Mouse (Mus musculus): ENCODE measurements around the gene Rps16.

The Rps16 gene

DNA sequence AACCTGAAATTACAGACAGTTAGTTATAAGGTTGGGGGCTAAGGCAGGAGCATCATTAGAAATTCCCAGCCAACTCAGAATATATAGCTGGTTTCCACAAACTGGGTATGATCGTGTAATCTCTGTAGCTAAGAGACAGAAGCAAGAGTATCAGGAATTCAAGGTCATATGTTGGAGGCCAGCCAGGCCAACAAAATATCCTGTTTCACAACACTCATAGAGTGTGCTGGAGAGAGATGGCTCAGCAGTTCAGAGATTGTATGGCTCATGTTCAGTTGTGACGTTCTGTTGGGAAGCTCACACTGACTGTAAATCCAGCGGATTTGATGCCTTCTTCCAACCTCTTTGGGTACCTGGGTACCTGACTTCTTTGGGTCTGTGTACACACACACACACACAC, 2.7 kb upstream of the Rps16 start:
- DNase-seq (ENCODE audit: low spot score in 2 of 2) = no peak

DNA sequence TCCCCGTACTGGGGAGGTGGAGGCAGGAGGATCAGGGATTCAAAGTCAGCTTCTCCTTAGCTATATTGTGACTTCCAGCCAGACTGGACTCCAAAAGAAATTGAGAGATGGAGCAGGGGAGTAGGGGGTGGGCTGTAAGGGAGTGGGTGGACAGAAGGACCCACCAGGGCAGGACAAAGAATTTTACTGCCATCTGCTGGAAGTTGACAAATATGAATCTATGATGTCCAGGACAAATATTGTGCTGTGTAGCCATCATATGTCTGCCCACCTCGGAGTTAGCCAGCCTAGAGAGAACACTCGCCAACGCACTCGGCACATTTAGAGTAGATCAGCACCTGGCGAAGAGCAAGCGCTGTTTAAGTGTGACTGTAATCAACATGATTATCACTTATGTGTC, 1.9 kb upstream of the Rps16 start:
- DNase-seq (ENCODE audit: low spot score in 2 of 2) = no peak

DNA sequence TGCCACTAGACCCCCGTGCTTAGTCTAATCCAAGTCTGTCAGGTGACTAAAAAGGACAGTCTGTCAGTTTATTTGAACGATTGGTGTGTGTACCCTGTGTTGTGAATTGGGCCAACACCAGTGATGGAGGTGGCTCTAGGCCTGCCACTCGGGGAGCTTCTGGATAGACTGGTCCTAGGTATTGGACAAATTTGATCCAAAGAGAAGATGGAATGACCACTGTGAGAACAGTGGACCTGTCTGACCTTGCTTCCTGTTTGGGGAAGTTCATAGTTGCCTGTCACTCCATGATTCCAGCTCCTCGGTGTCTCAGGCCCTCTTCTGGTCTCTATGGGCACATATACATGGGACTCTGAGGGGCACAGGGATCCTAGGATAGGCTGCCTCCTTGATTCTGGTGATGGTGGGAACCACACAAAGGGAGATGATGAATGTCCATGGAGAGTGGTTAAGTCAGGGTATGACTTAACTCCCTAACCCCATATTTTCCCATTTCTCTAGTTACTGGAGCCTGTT, 1.3 kb downstream of the Rps16 start:
- no peak for DNase-seq (ENCODE audit: low spot score in 2 of 2)

DNA sequence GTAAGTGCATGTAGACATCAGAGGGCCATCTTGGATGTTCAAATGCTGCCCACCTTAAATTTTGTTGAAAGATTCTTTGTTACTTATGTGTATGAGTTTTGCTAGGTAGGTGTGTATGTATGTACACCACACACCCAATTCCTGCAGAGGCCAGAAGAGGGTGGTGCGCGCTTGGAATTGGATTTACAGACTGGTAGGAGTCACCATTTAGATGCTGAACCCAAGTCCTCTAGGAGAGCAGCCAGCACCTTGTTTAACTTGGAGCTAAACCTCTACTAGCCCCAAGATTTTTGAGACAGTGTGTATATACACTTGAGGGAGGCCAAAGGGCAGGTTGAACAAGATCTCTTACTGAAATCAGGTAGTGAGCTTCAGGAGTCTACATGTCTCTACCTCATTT, 2.8 kb downstream of the Rps16 start:
- no peak for DNase-seq (ENCODE audit: low spot score in 2 of 2)

DNA sequence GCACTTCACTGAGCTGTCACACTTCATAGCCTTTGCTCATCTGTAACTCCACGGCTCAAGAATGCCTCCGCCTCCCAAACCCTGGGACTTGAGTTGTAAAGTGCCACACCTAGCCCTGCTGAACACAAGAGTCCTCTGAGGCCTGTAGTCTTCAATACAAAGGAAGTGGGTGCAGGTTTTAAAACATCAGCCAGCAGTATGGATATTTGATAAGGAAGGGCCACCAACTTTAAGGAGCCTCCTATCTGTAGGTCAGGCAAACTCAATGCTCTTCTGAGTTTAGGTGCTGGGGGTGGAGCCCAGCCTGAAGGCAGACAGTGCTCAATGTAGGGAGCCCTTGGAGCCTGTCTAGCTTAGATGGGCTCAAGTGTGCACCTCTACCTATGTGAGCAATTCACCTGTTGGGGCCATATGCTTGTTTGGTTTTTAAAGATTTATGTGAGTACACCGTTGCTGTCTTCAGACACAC, 3.7 kb downstream of the Rps16 start:
- DNase-seq (ENCODE audit: low spot score in 2 of 2) = no peak

DNA sequence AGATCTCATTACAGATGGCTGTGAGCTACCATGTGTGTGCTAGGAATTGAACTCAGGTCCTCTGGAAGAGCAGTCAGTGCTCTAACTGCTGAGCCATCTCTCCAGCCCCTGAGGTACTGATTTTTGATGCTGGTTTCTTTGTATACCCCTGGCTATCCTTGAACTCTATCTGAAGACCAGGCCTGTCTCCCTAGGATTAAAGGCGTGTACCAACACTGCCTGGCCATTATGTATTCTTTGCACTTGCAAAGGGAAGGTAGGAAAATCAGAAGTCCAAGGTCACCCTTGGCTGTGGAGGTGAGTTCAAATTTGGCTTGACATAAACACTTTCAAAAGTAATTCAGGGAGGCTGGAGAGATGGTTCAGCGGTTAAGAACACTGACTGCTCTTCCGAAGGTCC, 4.1 kb downstream of the Rps16 start:
- DNase-seq (ENCODE audit: low spot score in 2 of 2) = no peak

DNA sequence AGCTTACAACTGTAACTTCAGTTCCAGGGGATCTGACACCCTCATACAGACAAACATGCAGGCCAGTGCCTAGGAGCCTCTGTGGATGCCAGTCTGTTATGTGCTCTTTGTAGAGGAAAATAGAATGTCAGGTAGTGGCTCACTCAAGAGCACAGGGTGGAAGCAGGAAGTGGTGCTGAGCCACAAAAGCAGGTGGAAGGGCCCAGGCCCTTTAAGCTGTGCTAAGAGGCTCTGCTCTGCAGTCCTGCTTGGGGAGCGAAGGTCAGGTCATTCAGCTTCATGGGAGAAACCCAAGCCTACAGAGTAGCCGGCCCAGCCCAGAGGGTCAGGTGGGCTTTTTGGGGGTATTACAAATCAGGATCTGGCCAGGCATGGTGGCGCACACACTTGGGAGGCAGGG, 4.8 kb downstream of the Rps16 start:
- DNase-seq (ENCODE audit: low spot score in 2 of 2) = no peak

DNA sequence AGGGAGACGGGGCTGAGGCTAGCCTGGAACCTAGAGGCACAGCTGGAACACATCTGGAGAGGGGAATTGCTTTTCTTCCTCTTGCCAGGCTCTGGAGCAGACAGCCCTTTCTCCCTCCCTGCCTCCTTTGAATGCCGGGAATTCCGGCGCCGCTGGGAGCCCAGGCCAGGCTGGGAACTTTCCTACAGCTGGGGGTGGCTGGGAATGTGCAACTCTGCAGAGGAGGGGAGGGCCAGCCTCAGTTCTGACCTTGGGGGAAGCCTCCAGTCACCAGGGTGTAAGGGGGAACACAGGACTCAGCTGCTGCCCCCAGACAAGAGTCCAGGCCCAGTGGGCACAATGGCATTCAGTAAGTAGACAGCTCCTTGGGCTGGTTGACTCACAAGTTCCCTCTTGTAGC, 6.5 kb downstream of the Rps16 start:
- no peak for DNase-seq (ENCODE audit: low spot score in 2 of 2)

DNA sequence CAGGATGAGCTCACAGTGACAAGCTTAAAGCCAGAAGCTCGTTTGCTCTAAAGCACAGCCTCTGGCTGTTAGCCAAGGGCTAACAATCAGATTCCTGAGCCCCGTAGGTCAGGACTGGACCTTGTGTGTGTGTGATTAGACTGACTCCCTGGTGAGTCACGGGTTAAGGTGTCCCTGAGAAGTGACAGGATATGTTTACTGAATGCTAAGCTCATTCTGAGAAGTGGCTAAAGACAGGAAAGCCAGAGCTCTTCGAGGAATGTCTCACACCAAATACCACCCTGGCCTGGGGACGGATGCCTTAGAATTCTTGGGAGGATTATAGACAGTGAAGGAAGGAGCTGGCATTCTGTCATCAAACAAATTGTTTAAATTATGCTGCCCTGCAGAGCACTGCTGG, 7.5 kb downstream of the Rps16 start:
- no peak for DNase-seq (ENCODE audit: low spot score in 2 of 2)

DNA sequence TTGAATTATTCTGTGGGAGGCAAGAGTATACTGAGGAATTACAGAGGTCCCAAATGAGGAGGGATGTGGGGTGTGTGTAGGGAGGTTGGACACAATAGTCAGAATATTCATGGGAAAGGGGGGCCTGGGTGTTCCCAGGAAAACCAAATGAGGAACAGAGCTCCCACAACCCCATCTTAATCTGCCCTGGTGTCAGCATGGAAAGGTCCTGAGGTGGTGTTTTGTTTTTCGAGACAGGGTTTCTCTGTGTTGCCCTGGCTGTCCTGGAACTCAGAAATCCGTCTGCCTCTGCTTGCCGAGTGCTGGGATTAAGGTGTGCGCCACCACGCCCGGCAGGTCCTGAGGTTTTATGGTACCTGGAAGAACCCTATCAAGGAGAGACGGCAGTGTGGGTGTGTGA, 8.0 kb downstream of the Rps16 start:
- no peak for DNase-seq (ENCODE audit: low spot score in 2 of 2)

DNA sequence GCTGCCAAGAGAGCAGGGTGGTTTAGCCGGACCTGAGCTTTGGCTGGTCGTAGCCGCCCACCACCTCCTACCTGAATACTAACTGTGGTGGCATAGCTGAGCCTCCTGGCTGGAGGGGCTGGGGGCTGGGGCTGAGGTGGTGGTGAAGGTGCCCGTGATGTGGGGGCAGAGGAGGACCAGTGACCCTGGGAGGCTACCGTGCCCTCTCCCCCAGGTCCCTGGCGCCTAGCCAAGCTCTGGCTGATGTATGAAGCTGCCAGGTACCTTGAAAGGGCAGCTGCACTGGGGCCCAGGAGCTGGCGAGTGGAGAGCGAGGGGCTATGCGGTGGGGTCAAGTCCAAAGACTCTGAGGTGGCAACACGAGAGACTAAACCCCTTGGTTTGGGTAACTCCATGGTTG, 9.4 kb downstream of the Rps16 start:
- DNase-seq (ENCODE audit: low spot score in 2 of 2) = no peak

DNA sequence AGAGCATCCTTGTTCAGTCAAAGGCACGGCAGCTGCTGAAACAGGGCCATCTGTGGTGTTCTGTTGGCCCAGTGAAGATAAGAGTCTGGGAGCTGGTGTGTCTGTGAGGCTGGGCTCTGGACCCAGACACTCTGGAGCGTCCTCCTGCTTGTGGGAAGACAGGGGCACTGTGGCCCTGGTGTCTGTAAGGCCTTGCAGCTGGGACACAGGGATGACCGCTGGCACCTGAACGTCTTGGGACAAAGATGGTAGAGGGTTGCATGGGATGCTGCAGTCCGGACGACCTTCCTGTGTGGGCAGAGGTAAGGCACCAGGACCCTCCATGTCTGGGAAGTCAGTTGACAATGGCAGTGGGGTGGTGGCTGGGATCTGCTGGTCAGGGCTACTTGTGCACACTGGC, 9.8 kb downstream of the Rps16 start:
- no peak for DNase-seq (ENCODE audit: low spot score in 2 of 2)

DNA sequence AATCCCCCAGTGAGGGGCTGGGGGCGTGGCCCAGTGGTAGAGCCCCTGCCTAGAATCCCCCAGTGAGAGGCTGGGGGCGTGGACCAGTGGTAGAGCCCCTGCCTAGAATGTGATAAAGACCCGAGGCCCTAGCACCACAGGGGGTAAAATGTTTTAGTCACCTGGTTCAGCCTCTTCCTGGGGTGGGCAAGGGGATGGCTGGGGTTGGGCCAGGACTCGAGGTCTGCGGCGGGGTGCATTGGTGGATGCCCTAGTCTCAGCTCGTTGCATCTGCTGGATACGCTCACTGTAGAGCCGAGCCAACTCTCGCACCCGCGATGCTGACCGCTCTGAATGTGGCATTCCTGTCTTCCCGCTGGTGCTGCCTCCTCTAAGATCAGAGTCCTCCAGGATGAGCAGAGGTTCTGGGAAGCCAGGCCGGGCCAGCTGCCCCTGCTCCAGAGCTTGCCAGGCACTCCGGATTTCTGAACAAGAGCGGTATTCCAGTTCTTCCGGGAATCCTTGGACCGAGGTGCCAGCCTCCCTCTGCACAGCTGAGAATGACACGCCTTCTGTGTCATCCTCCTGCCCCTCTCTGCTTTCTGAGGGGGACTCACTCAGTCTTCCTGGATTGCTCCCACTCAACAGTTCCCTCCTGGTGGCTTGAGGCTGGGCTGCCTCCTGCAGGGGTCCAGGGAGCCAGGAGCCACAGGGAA, 11.3 kb downstream of the Rps16 start:
- DNase-seq (ENCODE audit: low spot score in 2 of 2) = no peak

DNA sequence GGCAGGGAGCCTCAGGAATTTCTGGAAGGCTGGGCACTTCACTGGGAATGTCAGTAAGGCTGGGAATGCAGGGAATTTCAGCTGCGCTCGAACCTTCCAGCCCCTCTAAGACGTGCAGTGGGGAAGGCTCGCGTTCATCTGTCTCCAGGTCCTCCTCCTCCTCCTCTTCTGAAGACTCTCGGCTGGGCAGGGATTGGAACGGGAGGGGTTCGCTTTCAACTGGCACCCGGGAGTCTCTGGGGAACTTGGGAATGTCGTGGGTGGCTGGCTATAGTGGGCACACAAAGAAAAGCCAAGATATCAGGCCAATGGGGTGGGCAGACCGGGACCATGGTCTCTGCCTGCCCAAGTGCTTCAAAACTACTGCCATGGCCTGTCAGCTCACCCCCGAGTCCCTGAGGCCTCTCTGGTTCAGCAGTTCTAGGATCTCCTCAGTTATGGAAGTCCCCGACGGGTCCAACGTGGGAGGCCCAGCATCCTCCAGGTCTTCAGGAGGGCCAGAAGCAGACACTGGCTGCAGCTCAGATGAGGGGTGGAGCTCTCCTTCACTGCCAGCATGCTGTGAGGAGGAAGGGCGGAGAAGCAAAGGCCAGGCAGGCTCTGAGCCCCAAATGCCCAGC, 12.1 kb downstream of the Rps16 start:
- DNase-seq (ENCODE audit: low spot score in 2 of 2) = no peak

DNA sequence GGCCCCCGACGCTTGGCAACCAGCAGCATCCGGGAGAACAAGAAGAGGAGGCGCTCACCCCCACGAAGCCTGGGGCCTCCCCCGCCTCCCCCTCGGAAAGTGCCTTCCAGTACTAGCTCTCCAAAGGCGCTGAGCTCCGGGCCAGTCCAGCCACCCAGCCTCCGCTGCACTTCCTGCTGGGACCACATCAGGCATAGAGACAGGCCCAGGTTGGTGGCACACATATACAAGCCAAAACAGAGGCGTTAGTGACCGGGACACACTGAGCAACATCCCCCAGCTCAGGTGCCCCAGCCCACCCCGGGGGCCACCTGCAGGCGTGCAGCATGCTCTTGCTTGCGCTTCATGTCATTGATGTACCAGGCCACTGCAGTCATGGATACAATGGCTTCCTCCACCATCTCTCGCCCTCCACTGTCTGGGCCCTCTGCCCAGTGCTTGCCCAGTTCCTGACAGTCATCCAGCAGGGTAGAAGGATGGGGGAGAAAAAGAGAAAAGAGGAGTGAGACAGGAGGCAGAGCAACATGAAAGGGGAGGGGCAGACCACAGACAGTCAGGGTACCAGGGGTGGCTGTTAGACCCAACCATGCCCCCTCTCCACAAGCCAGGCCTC, 17.3 kb downstream of the Rps16 start:
- DNase-seq (ENCODE audit: low spot score in 2 of 2) = no peak

DNA sequence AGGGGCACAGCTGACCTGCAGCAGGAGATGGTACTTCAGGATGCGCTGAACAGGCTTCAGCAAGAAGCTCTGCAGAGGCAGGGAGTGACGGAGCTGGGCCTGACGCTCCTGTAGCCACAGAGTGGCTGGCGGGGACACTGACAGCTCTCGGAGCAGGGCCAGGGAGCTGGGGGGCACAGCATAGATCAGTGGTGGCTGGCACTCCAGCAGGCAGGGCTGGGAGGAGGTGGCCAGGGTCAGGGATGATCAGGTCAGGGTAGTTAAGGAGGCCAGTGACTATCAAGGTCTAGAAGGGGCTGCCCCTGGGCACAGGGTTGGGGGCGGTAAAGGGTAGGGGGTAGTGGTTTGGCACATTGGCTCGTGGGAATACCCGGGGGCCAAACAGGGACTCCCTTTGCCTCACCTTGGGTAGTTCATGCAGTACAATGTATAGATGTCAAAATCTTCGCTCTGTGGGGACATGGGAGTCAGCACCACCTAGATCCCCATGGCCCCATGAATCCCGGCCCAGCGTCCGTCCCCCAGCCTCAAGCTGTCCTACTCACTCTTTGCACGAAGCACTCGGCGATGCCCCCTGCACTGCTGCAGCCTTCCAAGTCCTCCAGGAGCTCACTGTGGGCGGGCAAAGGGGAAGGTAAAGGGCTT, 17.9 kb downstream of the Rps16 start:
- DNase-seq (ENCODE audit: low spot score in 2 of 2) = no peak

DNA sequence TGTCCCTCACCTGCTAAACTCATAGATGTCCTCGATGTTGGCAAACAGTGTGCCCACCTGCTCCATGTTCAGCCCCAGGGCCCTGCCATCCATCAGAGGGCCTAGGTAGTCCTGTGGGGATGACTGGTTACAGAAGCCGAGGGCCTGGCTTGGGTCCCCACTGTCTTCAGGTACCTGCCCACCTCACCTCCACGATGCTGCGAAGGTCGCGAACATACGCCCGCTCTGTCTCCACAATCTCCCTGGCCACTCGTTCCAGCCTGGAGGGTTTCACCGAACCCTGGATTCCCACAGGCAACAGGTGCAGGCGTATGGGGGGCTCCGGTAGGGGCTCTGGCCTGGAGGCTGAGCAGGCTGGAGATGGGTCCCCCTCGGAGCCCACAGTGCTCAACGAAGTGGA, 19.6 kb downstream of the Rps16 start:
- no peak for DNase-seq (ENCODE audit: low spot score in 2 of 2)

DNA sequence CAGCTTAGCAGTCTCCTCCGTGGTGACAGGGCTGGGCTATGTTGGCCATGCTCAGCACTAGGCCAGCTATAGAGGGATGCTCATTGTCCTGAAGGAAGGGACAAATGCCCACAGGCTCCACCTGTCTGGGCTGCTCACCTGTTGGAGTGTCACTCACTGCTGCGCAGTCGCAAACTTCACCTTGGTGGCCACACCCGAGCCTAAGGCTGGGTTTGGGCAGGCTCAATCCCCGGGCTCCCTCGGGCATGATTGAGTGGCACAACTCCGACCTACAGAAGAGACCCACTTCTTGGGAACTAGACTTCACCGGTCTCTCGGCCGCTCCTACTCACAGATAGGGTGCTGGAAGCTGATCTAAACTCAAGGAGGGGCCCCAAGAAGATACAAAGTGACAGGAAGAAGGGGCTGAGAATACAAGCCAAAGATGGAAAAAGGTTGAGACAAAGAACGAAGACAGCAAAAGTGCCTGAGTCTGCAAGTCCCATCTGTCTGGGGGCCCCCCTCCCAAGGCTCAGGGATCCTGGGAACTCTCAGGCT, 20.6 kb downstream of the Rps16 start:
- DNase-seq (ENCODE audit: low spot score in 2 of 2) = no peak

DNA sequence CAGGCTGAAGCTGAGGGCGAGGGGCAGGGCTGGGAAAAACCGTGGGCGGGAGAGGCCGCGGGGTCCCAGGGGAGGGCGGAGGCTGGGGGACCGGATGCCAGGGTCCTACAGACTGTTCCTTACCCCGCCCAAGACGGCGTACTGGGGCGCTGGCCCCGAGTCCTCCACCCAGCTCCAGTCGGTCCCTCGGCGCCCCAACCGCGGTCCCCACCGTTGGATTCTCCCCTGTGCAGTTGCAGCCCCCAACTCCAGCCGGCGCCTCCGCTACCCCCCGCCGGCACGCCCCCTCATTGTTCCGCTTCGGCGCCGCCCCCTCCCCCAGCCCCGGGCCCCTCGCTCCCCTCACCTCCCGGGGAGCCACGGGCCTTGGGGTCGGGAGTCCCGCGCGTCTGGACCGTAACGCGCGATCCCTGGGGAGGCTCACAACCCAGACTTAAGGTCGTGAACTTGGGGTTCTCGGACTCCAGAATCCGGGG, 21.1 kb downstream of the Rps16 start:
- DNase-seq (ENCODE audit: low spot score in 2 of 2) = no peak

DNA sequence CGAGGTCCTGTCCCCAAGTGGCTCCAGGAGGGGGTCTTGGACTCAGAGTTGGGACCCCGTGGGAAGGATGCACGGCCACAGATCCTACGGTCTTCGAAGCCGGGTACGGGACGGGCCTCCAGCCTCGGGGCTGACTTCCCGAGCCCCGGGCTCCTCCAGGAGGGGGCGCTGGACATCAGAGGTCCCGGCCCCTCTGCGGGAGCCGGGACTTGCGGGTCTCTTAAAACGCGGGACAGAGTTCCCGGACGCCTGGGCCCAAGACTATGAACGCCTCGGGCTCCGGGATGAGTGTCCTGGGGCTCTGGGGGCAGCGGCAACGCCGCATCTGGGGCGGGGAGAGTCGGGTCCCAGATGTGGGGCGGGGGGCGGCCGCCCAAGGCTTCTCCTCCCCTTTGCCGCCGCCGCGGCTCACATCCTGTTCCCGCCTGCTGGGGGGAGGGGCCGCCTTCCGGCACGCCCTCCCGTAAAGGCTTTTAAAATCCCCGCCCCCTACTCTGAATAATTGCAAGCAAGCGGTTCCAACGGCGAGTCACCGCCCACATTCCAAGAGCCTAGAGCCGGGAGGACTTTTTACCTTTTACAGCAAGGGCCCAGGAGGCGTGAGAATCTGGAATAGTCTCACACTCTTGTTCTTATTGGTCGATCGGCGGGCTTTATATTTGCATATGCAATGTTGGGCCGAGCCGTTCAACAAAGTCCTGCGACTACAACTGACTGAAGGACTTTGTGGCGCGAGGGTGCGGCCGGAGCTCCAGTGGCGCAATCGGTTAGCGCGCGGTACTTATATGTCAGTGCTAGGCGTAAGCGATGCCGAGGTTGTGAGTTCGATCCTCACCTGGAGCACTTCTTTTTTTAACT, 22.0 kb downstream of the Rps16 start, which contains the start of gene Plekhg2:
Gene Plekhg2 (minus strand): TSS at position 349 of the 858 bp plus-strand sequence.
- peak; percentile 97 to 98 for DNase-seq (ENCODE audit: low spot score in 2 of 2)

DNA sequence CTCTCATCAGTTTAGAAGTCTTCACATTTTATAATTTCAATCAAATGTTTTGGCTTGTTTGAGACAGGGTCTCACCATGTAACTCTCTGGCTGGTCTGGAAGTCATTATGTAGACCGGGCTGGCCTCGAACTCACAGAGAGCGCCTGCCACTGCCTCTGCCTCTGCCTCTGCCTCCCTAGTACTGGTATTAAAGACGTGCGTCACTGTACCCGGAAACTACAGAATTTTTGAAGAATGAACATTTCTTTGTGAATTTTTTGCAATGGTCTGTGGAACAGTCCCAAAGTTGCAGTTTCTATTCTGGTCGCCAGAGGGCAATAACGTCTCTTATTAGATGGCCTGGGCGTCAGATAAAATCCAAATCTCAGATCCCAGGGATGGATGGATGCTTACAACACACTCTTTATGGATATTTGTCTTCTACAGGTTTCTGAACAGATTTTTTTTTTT, 22.7 kb downstream of the Rps16 start:
- DNase-seq (ENCODE audit: low spot score in 2 of 2) = peak; percentile 87 to 88

Measured in natural killer cell, adult 2 months (primary cell).